In genomic region chr7:27691076-27691475, GRCm38 (mm10) we compare ENCODE assay signal across 9 mouse cellular contexts. TPM values are rescaled to one million over a fixed set of nuclear protein-coding genes. Genes with fewer than 3 reads are reported as not detected.
A peak's percentile ranks its signal among the peaks of the same experiment; 100 is the strongest.
DNase-seq lines count a peak whose midpoint lies in the region; ATAC-seq and TF ChIP-seq lines count a peak whose summit lies in the region.
"Had no signal": no experiment of that assay in that cellular context is flagged by ENCODE, and none has a peak within 500 bp of the region (broad histone marks: within the 10 kb centered on the region; RNA-seq: fewer than 3 reads in every experiment).

No protein-coding gene starts in this region.

- H3K4me2 ChIP-seq in lung, postnatal 0 days (replicated peaks; ENCODE audit: low read depth, low read length) = no peak overlapping the region

- H3K9ac ChIP-seq in lung, postnatal 0 days (replicated peaks; ENCODE audit: low read depth) = no peak overlapping the region

- WGBS in lung, postnatal 0 days = 34% methylated on average over 5 of the region's 5 CpGs

- H3K27me3 ChIP-seq in lung, postnatal 0 days (replicated peaks; ENCODE audit: insufficient read depth, low read length) = no peaks in the 10 kb centered on the region
- H3K27me3 ChIP-seq: neural tube, embryonic 13.5 days had no signal

- TF ChIP-seq CTCF in gastrocnemius, adult 2 months (IDR thresholded peaks at IDR 0.05) = peak; percentile 70
- peak; percentile 80 for TF ChIP-seq CTCF in lung, postnatal 0 days (IDR thresholded peaks at IDR 0.05)

- no peaks in the 10 kb centered on the region; the same call in 1 of the 2 replicates for H3K4me1 ChIP-seq in lung, postnatal 0 days (ENCODE audit: insufficient read depth, low read depth, low read length)

- H3K27ac ChIP-seq in gastrocnemius, adult 2 months = no peak overlapping the region
- H3K27ac ChIP-seq in lung, postnatal 0 days (ENCODE audit: low read length) = no peak overlapping the region
- H3K27ac ChIP-seq: neural tube, embryonic 13.5 days had no signal

- H3K4me3 ChIP-seq in gastrocnemius, adult 2 months = no peak overlapping the region
- no peak overlapping the region for H3K4me3 ChIP-seq in lung, postnatal 0 days (ENCODE audit: low read depth, low read length)
- H3K4me3 ChIP-seq: neural tube, embryonic 13.5 days had no signal

- no peaks in the 10 kb centered on the region for H3K9me3 ChIP-seq in lung, postnatal 0 days (ENCODE audit: low read length)
- H3K9me3 ChIP-seq: neural tube, embryonic 13.5 days had no signal

- no peak for TF ChIP-seq EP300 in lung, postnatal 0 days (IDR thresholded peaks at IDR 0.05)

- H3K36me3 ChIP-seq in lung, postnatal 0 days (ENCODE audit: insufficient read depth, low read length) = no peaks in the 10 kb centered on the region

- intact Hi-C loops in gastrocnemius, adult 2 months (cut with DNase I) = loop anchor here (2.0 kb wide), 1 partner anchor 36 kb away; no protein-coding TSS in a partner anchor
- intact Hi-C loops in gastrocnemius, postnatal 36 days (cut with DNase I) = loop anchor here (5.0 kb wide), 1 partner anchor 41 kb away; the partner anchor contains the start of gene Zfp60

- peak; percentile 29 for DNase-seq in gastrocnemius, adult 2 months
- DNase-seq in gastrocnemius, postnatal 36 days = no peak
- DNase-seq in right cerebral cortex, postnatal 4 days = peak; percentile 46
- no peak for DNase-seq in right cerebral cortex, postnatal 25 days
- DNase-seq in c-Kit-positive CD71-positive TER-119-positive erythroid progenitor cells, embryonic 14.5 days (ENCODE audit: low spot score) = peak; percentile 45
- DNase-seq in lung, postnatal 0 days (ENCODE audit: low spot score) = peak; percentile 36
- no peak for DNase-seq in ovary, postnatal 14 days (ENCODE audit: low spot score)

- no peak for ATAC-seq in lung, postnatal 0 days
- no peak for ATAC-seq in activated CD4-positive, CD25-positive, alpha-beta regulatory T cell, adult 4 months

RNA-seq across cellular contexts. Expression of gene Zfp607b, which starts 1.9 kb away (rescaled TPM):
- under 1 TPM; 0.43 to 0.84 TPM for total RNA-seq in gastrocnemius, adult 2 months (2021)
- under 1 TPM; 0.26 to 0.37 TPM for total RNA-seq in gastrocnemius, postnatal 36 days (2021)
- 2.2 and 2.8 TPM in 2 replicates for polyA plus RNA-seq in lung, postnatal 0 days (2015; fragmentation: Nextera tagmentation; extraction: Ambion mirVana)
- polyA plus RNA-seq in activated CD4-positive, CD25-positive, alpha-beta regulatory T cell, adult 4 months (2017; shearing (Covaris generic)) = 1 to 10 TPM; 2.1 TPM

RNA-seq across cellular contexts. Expression of gene Map3k10, which starts 16.7 kb away (rescaled TPM):
- 10 to 100 TPM; 35.3 to 39.1 TPM for total RNA-seq in gastrocnemius, adult 2 months (2021)
- total RNA-seq in gastrocnemius, postnatal 36 days (2021) = 10 to 100 TPM; 30.6 to 34.2 TPM
- polyA plus RNA-seq in lung, postnatal 0 days (2015; fragmentation: Nextera tagmentation; extraction: Ambion mirVana) = 4.9 TPM in 2 replicates
- 1 to 10 TPM in 1 of 2 experiments, under 1 TPM in 1; 0.61 to 1.2 TPM for polyA plus RNA-seq in activated CD4-positive, CD25-positive, alpha-beta regulatory T cell, adult 4 months (2017; shearing (Covaris generic))

RNA-seq across cellular contexts. Expression of gene Ttc9b, which starts 37.4 kb away (rescaled TPM):
- total RNA-seq in gastrocnemius, adult 2 months (2021) = not detected
- total RNA-seq in gastrocnemius, postnatal 36 days (2021) = not detected
- polyA plus RNA-seq in lung, postnatal 0 days (2015; fragmentation: Nextera tagmentation; extraction: Ambion mirVana) = 0.12 TPM in 1 of 2 replicates, not detected in the other
- not detected for polyA plus RNA-seq in activated CD4-positive, CD25-positive, alpha-beta regulatory T cell, adult 4 months (2017; shearing (Covaris generic))

RNA-seq across cellular contexts. Expression of gene Zfp60, which starts 40.1 kb away (rescaled TPM):
- total RNA-seq in gastrocnemius, adult 2 months (2021) = 1 to 10 TPM; 5.9 to 9.0 TPM
- 1 to 10 TPM; 4.5 to 5.8 TPM for total RNA-seq in gastrocnemius, postnatal 36 days (2021)
- polyA plus RNA-seq in lung, postnatal 0 days (2015; fragmentation: Nextera tagmentation; extraction: Ambion mirVana) = 12.6 and 13.6 TPM in 2 replicates
- polyA plus RNA-seq in activated CD4-positive, CD25-positive, alpha-beta regulatory T cell, adult 4 months (2017; shearing (Covaris generic)) = 1 to 10 TPM; 7.0 to 8.0 TPM

Comparison
In these comparisons a context has a peak if more than half of its experiments do, and no peak if none do; other contexts are left out.
1. DNase-seq: peak in gastrocnemius, adult 2 months (single experiment), right cerebral cortex, postnatal 4 days (single experiment), c-Kit-positive CD71-positive TER-119-positive erythroid progenitor cells, embryonic 14.5 days (single experiment) and lung, postnatal 0 days (single experiment); none in gastrocnemius, postnatal 36 days (0 of 2), right cerebral cortex, postnatal 25 days (single experiment) and ovary, postnatal 14 days (single experiment).